Mouse (Mus musculus): Measurements from ENCODE around the gene Ddx47. TPM values are rescaled to one million over a fixed set of nuclear protein-coding genes. Genes with fewer than 3 reads are reported as not detected.

Ddx47 gene
- total RNA-seq (2014; rRNA removed) (21.7 and 40.5 TPM in 2 replicates), polyA plus RNA-seq (2015; fragmentation: Nextera tagmentation; extraction: Ambion mirVana) (60.5 TPM in 2 replicates)

- DNase-seq (ENCODE audit: low spot score) = peak; percentile 98
- H3K36me3 ChIP-seq (ENCODE audit: insufficient read depth, low read length) = peaks cover 23% of the 10 kb centered on the region
Observed at GRCm38 (mm10) chr6:135011048-135011733, at the start of gene Ddx47. Ddx47 (plus strand) TSS chr6:135011612.

GRCm38 (mm10) chr6:134961858-134962517 lies 49.4 kb upstream of the Ddx47 start:
- no peak overlapping the region for H3K27ac ChIP-seq
- ATAC-seq = no peak
- H3K9me3 ChIP-seq (ENCODE audit: low read length) = no peaks in the 10 kb centered on the region
- H3K27me3 ChIP-seq (ENCODE audit: insufficient read depth, low read length) = no peaks in the 10 kb centered on the region
- H3K4me1 ChIP-seq (ENCODE audit: insufficient read depth, low read length) = no peaks in the 10 kb centered on the region
- no peak overlapping the region for H3K4me2 ChIP-seq (ENCODE audit: low read depth, low read length)
- 40% methylated on average over 9 of the region's 9 CpGs for WGBS
- no peaks in the 10 kb centered on the region for H3K36me3 ChIP-seq (ENCODE audit: insufficient read depth, low read length)
- no peak overlapping the region for H3K4me3 ChIP-seq (ENCODE audit: low read length)
- no peak overlapping the region for H3K9ac ChIP-seq (replicated peaks; ENCODE audit: low read length)
- DNase-seq (ENCODE audit: low spot score) = no peak
- TF ChIP-seq CTCF (IDR thresholded peaks at IDR 0.05; ENCODE audit: low read depth) = no peak

More at GRCm38 (mm10) chr6:135011048-135011733, at the start of gene Ddx47:
- H3K9ac ChIP-seq (replicated peaks; ENCODE audit: low read length) = peak within 1 kb of the TSS; percentile 90
- no peaks in the 10 kb centered on the region for H3K9me3 ChIP-seq (ENCODE audit: low read length)
- peak within 1 kb of the TSS; percentile 36; the same call in 1 of the 2 replicates for H3K27ac ChIP-seq
- peak within 1 kb of the TSS; percentile 86 for H3K4me2 ChIP-seq (ENCODE audit: low read depth, low read length)
- H3K27me3 ChIP-seq (ENCODE audit: insufficient read depth, low read length) = no peaks in the 10 kb centered on the region
- 0 out of 2 replicates have a peak, but pooled peaks cover 7% of the 10 kb centered on the region for H3K4me1 ChIP-seq (ENCODE audit: insufficient read depth, low read length)
- H3K4me3 ChIP-seq (ENCODE audit: low read length) = peak within 1 kb of the TSS; percentile 87
- TF ChIP-seq CTCF (IDR thresholded peaks at IDR 0.05; ENCODE audit: low read depth) = peak; percentile 100
- peak; percentile 95 for ATAC-seq
- 7% methylated on average over 19 of the region's 19 CpGs for WGBS

- Histone ChIP-seq H3K27ac (no peak overlapping the region), H3K27me3 (ENCODE audit: insufficient read depth, low read length) (no peaks in the 10 kb centered on the region), H3K4me2 (ENCODE audit: low read depth, low read length) (no peak overlapping the region), H3K4me3 (ENCODE audit: low read length) (no peak overlapping the region), H3K36me3 (ENCODE audit: insufficient read depth, low read length) (no peaks in the 10 kb centered on the region), H3K9me3 (ENCODE audit: low read length) (no peaks in the 10 kb centered on the region), H3K4me1 (ENCODE audit: insufficient read depth, low read length) (no peaks in the 10 kb centered on the region), H3K9ac (replicated peaks; ENCODE audit: low read length) (no peak overlapping the region)
- ATAC-seq = 0 out of 2 replicates have a peak, but pooled peaks have one; percentile 38
- TF ChIP-seq CTCF (IDR thresholded peaks at IDR 0.05; ENCODE audit: low read depth) = no peak
- no peak for DNase-seq (ENCODE audit: low spot score)
- WGBS = 40% methylated on average over 5 of the region's 5 CpGs
Observed at GRCm38 (mm10) chr6:134962518-134962893, 48.9 kb upstream of the Ddx47 start.

- H3K4me3 ChIP-seq (ENCODE audit: low read length) = no peak overlapping the region
- H3K4me2 ChIP-seq (ENCODE audit: low read depth, low read length) = no peak overlapping the region
- no peak for DNase-seq (ENCODE audit: low spot score)
- H3K36me3 ChIP-seq (ENCODE audit: insufficient read depth, low read length) = no peaks in the 10 kb centered on the region
- TF ChIP-seq CTCF (IDR thresholded peaks at IDR 0.05; ENCODE audit: low read depth) = no peak
- no peaks in the 10 kb centered on the region for H3K9me3 ChIP-seq (ENCODE audit: low read length)
- 74% methylated on average over 2 of the region's 2 CpGs for WGBS
- no peaks in the 10 kb centered on the region for H3K27me3 ChIP-seq (ENCODE audit: insufficient read depth, low read length)
- no peak overlapping the region for H3K27ac ChIP-seq
- no peaks in the 10 kb centered on the region for H3K4me1 ChIP-seq (ENCODE audit: insufficient read depth, low read length)
- no peak overlapping the region for H3K9ac ChIP-seq (replicated peaks; ENCODE audit: low read length)
- ATAC-seq = no peak
Observed at GRCm38 (mm10) chr6:134963910-134964309, 47.5 kb upstream of the Ddx47 start.

- no peaks in the 10 kb centered on the region for H3K36me3 ChIP-seq (ENCODE audit: insufficient read depth, low read length)
- H3K9ac ChIP-seq (replicated peaks; ENCODE audit: low read length) = no peak overlapping the region
- H3K27ac ChIP-seq = no peak overlapping the region
- H3K4me2 ChIP-seq (ENCODE audit: low read depth, low read length) = no peak overlapping the region
- no peak overlapping the region for H3K4me3 ChIP-seq (ENCODE audit: low read length)
- 87% methylated on average over 5 of the region's 5 CpGs for WGBS
- no peak for DNase-seq (ENCODE audit: low spot score)
- no peak for TF ChIP-seq CTCF (IDR thresholded peaks at IDR 0.05; ENCODE audit: low read depth)
- no peaks in the 10 kb centered on the region for H3K27me3 ChIP-seq (ENCODE audit: insufficient read depth, low read length)
- H3K4me1 ChIP-seq (ENCODE audit: insufficient read depth, low read length) = no peaks in the 10 kb centered on the region
- ATAC-seq = no peak
- no peaks in the 10 kb centered on the region for H3K9me3 ChIP-seq (ENCODE audit: low read length)
Observed at GRCm38 (mm10) chr6:134966681-134967080, 44.7 kb upstream of the Ddx47 start.

- no peaks in the 10 kb centered on the region for H3K27me3 ChIP-seq (ENCODE audit: insufficient read depth, low read length)
- no peak for DNase-seq (ENCODE audit: low spot score)
- TF ChIP-seq CTCF (IDR thresholded peaks at IDR 0.05; ENCODE audit: low read depth) = no peak
- no peak overlapping the region for H3K4me3 ChIP-seq (ENCODE audit: low read length)
- no peak overlapping the region for H3K4me2 ChIP-seq (ENCODE audit: low read depth, low read length)
- H3K4me1 ChIP-seq (ENCODE audit: insufficient read depth, low read length) = no peaks in the 10 kb centered on the region
- H3K36me3 ChIP-seq (ENCODE audit: insufficient read depth, low read length) = no peaks in the 10 kb centered on the region
- no peak for ATAC-seq
- no peak overlapping the region for H3K9ac ChIP-seq (replicated peaks; ENCODE audit: low read length)
- no peak overlapping the region for H3K27ac ChIP-seq
- H3K9me3 ChIP-seq (ENCODE audit: low read length) = no peaks in the 10 kb centered on the region
- 89% methylated on average over 1 of the region's 1 CpGs for WGBS
Observed at GRCm38 (mm10) chr6:134968326-134968725, 43.1 kb upstream of the Ddx47 start.

- no peak for TF ChIP-seq CTCF (IDR thresholded peaks at IDR 0.05; ENCODE audit: low read depth)
- 95% methylated on average over 2 of the region's 2 CpGs for WGBS
Observed at GRCm38 (mm10) chr6:134969498-134969897, 41.9 kb upstream of the Ddx47 start.

More at GRCm38 (mm10) chr6:134969498-134969897, 41.9 kb upstream of the Ddx47 start:
- Histone ChIP-seq H3K9me3 (ENCODE audit: low read length) (no peaks in the 10 kb centered on the region), H3K27ac (no peak overlapping the region), H3K4me1 (ENCODE audit: insufficient read depth, low read length) (no peaks in the 10 kb centered on the region), H3K36me3 (ENCODE audit: insufficient read depth, low read length) (no peaks in the 10 kb centered on the region), H3K4me3 (ENCODE audit: low read length) (no peak overlapping the region), H3K27me3 (ENCODE audit: insufficient read depth, low read length) (no peaks in the 10 kb centered on the region), H3K9ac (replicated peaks; ENCODE audit: low read length) (no peak overlapping the region), H3K4me2 (ENCODE audit: low read depth, low read length) (no peak overlapping the region)
- ATAC-seq = no peak
- no peak for DNase-seq (ENCODE audit: low spot score)
